Mouse (Mus musculus) liver, embryonic 11.5 days (tissue): ENCODE measurements around the gene Tbc1d30. TPM values are rescaled to one million over a fixed set of nuclear protein-coding genes. Genes with fewer than 3 reads are reported as not detected.
"Not testable (repeated sequence)": the region's sequence is repeated elsewhere in the genome, so short reads cannot be mapped to it uniquely, and the experiment has no call there.

ENCODE experiments used
- ATAC-seq: fragments of 200-750 bp; cut with Nextera tagmentation; replicated peaks from 2 replicates; pipeline ENCODE4 v1.8.0; 2017; ENCODE audit warnings: moderate number of reproducible peaks, mild to moderate bottlenecking, moderate TSS enrichment, moderate library complexity; ENCODE audit not compliant: low FRiP score
- DNase-seq: peaks from one replicate; pipeline ENCODE4 v3.0.0-alpha.2; 2017; ENCODE audit warnings: low spot score
- H3K27ac ChIP-seq: fragments of 300-500 bp; sonication (generic); 2 replicates; pipeline ENCODE4 v1.5.1; 2014; ENCODE audit warnings: mild to moderate bottlenecking, low read depth, low read length, control low read depth
- H3K27me3 ChIP-seq: fragments of 300-500 bp; sonication (generic); replicated peaks from 2 replicates; pipeline ENCODE4 v1.6.1; 2014; ENCODE audit warnings: low read length, mixed read lengths; ENCODE audit not compliant: control insufficient read depth, insufficient read depth
- H3K36me3 ChIP-seq: fragments of 300-500 bp; sonication (generic); 2 replicates; pipeline ENCODE4 v1.6.1; 2014; ENCODE audit warnings: mild to moderate bottlenecking, low read length, moderate library complexity, mixed read lengths; ENCODE audit not compliant: control insufficient read depth, insufficient read depth
- H3K4me1 ChIP-seq: fragments of 300-500 bp; sonication (generic); replicated peaks from 2 replicates; pipeline ENCODE4 v1.6.1; 2014; ENCODE audit warnings: low read length, mixed read lengths; ENCODE audit not compliant: control insufficient read depth, insufficient read depth
- H3K4me2 ChIP-seq: fragments of 300-500 bp; sonication (generic); 2 replicates; pipeline ENCODE4 v1.6.1; 2014; ENCODE audit warnings: mild to moderate bottlenecking, control low read depth, moderate library complexity
- H3K4me3 ChIP-seq: fragments of 300-500 bp; sonication (generic); 2 replicates; pipeline ENCODE4 v1.5.1; 2014; ENCODE audit warnings: low read depth, low read length, control low read depth
- H3K9ac ChIP-seq: fragments of 300-500 bp; sonication (generic); 2 replicates; pipeline ENCODE4 v1.6.1; 2014; ENCODE audit warnings: low read depth, low read length, control low read depth
- H3K9me3 ChIP-seq: fragments of 300-500 bp; sonication (generic); 2 replicates; pipeline ENCODE4 v1.6.1; 2016; ENCODE audit warnings: low read length, inconsistent platforms, mixed read lengths; ENCODE audit not compliant: control insufficient read depth
- WGBS: fragments of 180-500 bp; shearing (Covaris S2); extraction: QIAGEN DNeasy Blood & Tissue Kit; methylation state at CpG from one replicate; pipeline ENCODE4 v1.1.7; 2014; 5-methylcytosine and 5-hydroxymethylcytosine counted together
- polyA plus RNA-seq: library from polyadenylated mRNA; unstranded; fragments of >200 nt; fragmentation: Nextera tagmentation; extraction: Ambion mirVana; gene quantifications from 2 replicates; pipeline ENCODE4 v1.2.1, GENCODE M21; 2014

Gene Tbc1d30
- polyA plus RNA-seq, 1 experiment from 2014 or later = 0.78 TPM

GRCm38 (mm10) chr10:121360358-121360757 is 9.3 kb upstream of the Tbc1d30 start:
- no peak overlapping the region for H3K4me3 ChIP-seq
- H3K36me3 ChIP-seq = no peaks in the 10 kb centered on the region
- 79% methylated on average over 2 of the region's 2 CpGs for WGBS
- no peak overlapping the region for H3K4me2 ChIP-seq
- no peak overlapping the region for H3K27ac ChIP-seq
- no peak overlapping the region for H3K9ac ChIP-seq
- ATAC-seq = no peak
- no peak for DNase-seq
- no peaks in the 10 kb centered on the region for H3K9me3 ChIP-seq
- H3K4me1 ChIP-seq = no peaks in the 10 kb centered on the region; the same call in 1 of the 2 replicates
- no peaks in the 10 kb centered on the region for H3K27me3 ChIP-seq

GRCm38 (mm10) chr10:121351692-121352290 is 713 bp upstream of the Tbc1d30 start:
- H3K4me1 ChIP-seq = peaks cover 12% of the 10 kb centered on the region
- ATAC-seq (no peak), DNase-seq (no peak)
- H3K4me3 ChIP-seq = peak overlapping the region; percentile 64
- no peaks in the 10 kb centered on the region; the same call in 1 of the 2 replicates for H3K9me3 ChIP-seq
- WGBS = 34% methylated on average over 15 of the region's 15 CpGs
- peak overlapping the region; percentile 37; the same call in 1 of the 2 replicates for H3K9ac ChIP-seq
- H3K27me3 ChIP-seq = peaks cover 36% of the 10 kb centered on the region
- H3K4me2 ChIP-seq = peak overlapping the region; percentile 96
- H3K27ac ChIP-seq = no peak overlapping the region
- no peaks in the 10 kb centered on the region for H3K36me3 ChIP-seq

- 3% methylated on average over 34 of the region's 35 CpGs for WGBS
- no peaks in the 10 kb centered on the region; the same call in 1 of the 2 replicates for H3K9me3 ChIP-seq
- DNase-seq (peak; percentile 49), ATAC-seq (0 out of 2 replicates have a peak, but pooled peaks have one; percentile 23)
- peaks cover 12% of the 10 kb centered on the region for H3K4me1 ChIP-seq
- H3K36me3 ChIP-seq = no peaks in the 10 kb centered on the region
- H3K4me2 ChIP-seq = peak overlapping the region; percentile 96
- H3K27me3 ChIP-seq = peaks cover 36% of the 10 kb centered on the region
- no peak overlapping the region for H3K27ac ChIP-seq
- H3K9ac ChIP-seq = no peak overlapping the region
- peak overlapping the region; percentile 64 for H3K4me3 ChIP-seq
Observed at GRCm38 (mm10) chr10:121350357-121351065, 567 bp downstream of the Tbc1d30 start.

- WGBS = 47% methylated on average over 5 of the region's 5 CpGs
- H3K4me2 ChIP-seq = no peak overlapping the region
- H3K9ac ChIP-seq = no peak overlapping the region
- DNase-seq (no peak), ATAC-seq (no peak)
- no peaks in the 10 kb centered on the region for H3K36me3 ChIP-seq
- no peak overlapping the region for H3K4me3 ChIP-seq
- peaks cover 36% of the 10 kb centered on the region for H3K27me3 ChIP-seq
- H3K9me3 ChIP-seq = no peaks in the 10 kb centered on the region; the same call in 1 of the 2 replicates
- H3K4me1 ChIP-seq = peaks cover 12% of the 10 kb centered on the region
- H3K27ac ChIP-seq = no peak overlapping the region
Observed at GRCm38 (mm10) chr10:121349244-121349643, 1.8 kb downstream of the Tbc1d30 start.

- no peak overlapping the region for H3K4me2 ChIP-seq
- no peak overlapping the region for H3K9ac ChIP-seq
- no peaks in the 10 kb centered on the region for H3K9me3 ChIP-seq
- no peak overlapping the region for H3K4me3 ChIP-seq
- no peaks in the 10 kb centered on the region for H3K36me3 ChIP-seq
- ATAC-seq (no peak), DNase-seq (no peak)
- no peaks in the 10 kb centered on the region for H3K4me1 ChIP-seq
- 44% methylated on average over 6 of the region's 6 CpGs for WGBS
- H3K27me3 ChIP-seq = peaks cover 1% of the 10 kb centered on the region; the same call in 1 of the 2 replicates
- no peak overlapping the region for H3K27ac ChIP-seq
Observed at GRCm38 (mm10) chr10:121343867-121344266, 7.2 kb downstream of the Tbc1d30 start.

- ATAC-seq (no peak), DNase-seq (no peak)
- Histone ChIP-seq H3K27me3 (no peaks in the 10 kb centered on the region), H3K4me2 (no peak overlapping the region), H3K27ac (no peak overlapping the region), H3K4me1 (no peaks in the 10 kb centered on the region), H3K9me3 (no peaks in the 10 kb centered on the region), H3K9ac (no peak overlapping the region), H3K4me3 (no peak overlapping the region), H3K36me3 (no peaks in the 10 kb centered on the region)
- WGBS = 90% methylated on average over 10 of the region's 10 CpGs
Observed at GRCm38 (mm10) chr10:121342260-121342659, 8.8 kb downstream of the Tbc1d30 start.

GRCm38 (mm10) chr10:121340754-121341593 is 10.1 kb downstream of the Tbc1d30 start:
- Histone ChIP-seq H3K9me3 (no peaks in the 10 kb centered on the region), H3K9ac (no peak overlapping the region), H3K4me1 (no peaks in the 10 kb centered on the region), H3K36me3 (no peaks in the 10 kb centered on the region), H3K4me3 (no peak overlapping the region), H3K27me3 (no peaks in the 10 kb centered on the region), H3K27ac (no peak overlapping the region), H3K4me2 (no peak overlapping the region)
- 74% methylated on average over 11 of the region's 11 CpGs for WGBS
- ATAC-seq (no peak), DNase-seq (no peak)

- not testable (repeated sequence) for H3K27ac ChIP-seq, H3K36me3 ChIP-seq, ATAC-seq, H3K9me3 ChIP-seq, DNase-seq, H3K27me3 ChIP-seq, H3K4me2 ChIP-seq, H3K4me1 ChIP-seq, H3K9ac ChIP-seq, H3K4me3 ChIP-seq
- 54% methylated on average over 14 of the region's 14 CpGs for WGBS
Observed at GRCm38 (mm10) chr10:121336536-121336935, 14.5 kb downstream of the Tbc1d30 start.
